Mouse (Mus musculus) heart, embryonic 13.5 days (tissue): ENCODE data around the gene Nostrin. TPM values are rescaled to one million over a fixed set of nuclear protein-coding genes. Genes with fewer than 3 reads are reported as not detected.

Experiments used
- ATAC-seq: fragments of 200-750 bp; cut with Nextera tagmentation; 2 replicates; pipeline ENCODE4 v1.8.0; 2017; ENCODE audit warnings: moderate TSS enrichment; ENCODE audit not compliant: insufficient number of reproducible peaks, low FRiP score, low TSS enrichment; ENCODE audit errors: extremely low read depth
- H3K27ac ChIP-seq: fragments of 300-500 bp; sonication (generic); replicated peaks from 2 replicates; pipeline ENCODE4 v1.5.1; 2015; ENCODE audit warnings: moderate library complexity, mild to moderate bottlenecking, inconsistent platforms
- H3K27me3 ChIP-seq: fragments of 300-500 bp; sonication (generic); replicated peaks from 2 replicates; pipeline ENCODE4 v1.6.1; 2015; ENCODE audit warnings: mild to moderate bottlenecking, inconsistent platforms
- H3K36me3 ChIP-seq: fragments of 300-500 bp; sonication (generic); 2 replicates; pipeline ENCODE4 v1.6.1; 2015; ENCODE audit warnings: mild to moderate bottlenecking, inconsistent platforms
- H3K4me1 ChIP-seq: fragments of 300-500 bp; sonication (generic); 2 replicates; pipeline ENCODE4 v1.6.1; 2015; ENCODE audit warnings: inconsistent platforms
- H3K4me2 ChIP-seq: fragments of 300-500 bp; sonication (generic); 2 replicates; pipeline ENCODE4 v1.6.1; 2015; ENCODE audit warnings: inconsistent platforms, mild to moderate bottlenecking, moderate library complexity
- H3K4me3 ChIP-seq: fragments of 300-500 bp; sonication (generic); 2 replicates; pipeline ENCODE4 v1.5.1; 2015; ENCODE audit warnings: moderate library complexity, mild to moderate bottlenecking, inconsistent platforms
- H3K9ac ChIP-seq: fragments of 300-500 bp; sonication (generic); 2 replicates; pipeline ENCODE4 v1.6.1; 2015; ENCODE audit warnings: inconsistent platforms, mild to moderate bottlenecking, moderate library complexity
- H3K9me3 ChIP-seq: fragments of 300-500 bp; sonication (generic); 2 replicates; pipeline ENCODE4 v1.6.1; 2016; ENCODE audit warnings: inconsistent platforms
- WGBS: fragments of 180-500 bp; shearing (Covaris S2); methylation state at CpG from one replicate; pipeline ENCODE4 v1.1.7; 2015; ENCODE audit warnings: mixed read lengths; 5-methylcytosine and 5-hydroxymethylcytosine counted together
- polyA plus RNA-seq: library from polyadenylated mRNA; unstranded; fragments of >200 nt; fragmentation: Nextera tagmentation; extraction: Ambion mirVana; gene quantifications from 2 replicates; pipeline ENCODE4 v1.2.1, GENCODE M21; 2015

Gene Nostrin
- polyA plus RNA-seq, 1 experiment from 2014 or later = 2.9 TPM

DNA sequence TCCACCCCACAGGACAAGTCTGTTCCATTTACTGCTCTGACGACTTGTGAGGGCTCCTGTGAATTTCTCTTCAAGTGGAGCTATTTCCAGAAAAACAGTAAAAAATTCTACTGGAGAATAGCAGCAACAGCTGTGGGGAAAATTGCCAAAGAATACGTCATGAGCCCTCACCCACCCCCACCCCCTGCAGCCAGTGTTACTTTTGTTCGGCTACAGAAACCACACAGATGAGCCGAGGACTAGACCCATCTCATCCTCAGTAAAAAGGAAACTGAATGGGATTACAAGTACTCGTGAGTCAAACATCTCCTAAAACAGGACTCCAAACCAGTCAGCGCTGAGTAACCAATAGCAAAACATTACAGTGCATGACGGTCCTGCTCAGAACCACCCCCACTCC, 25.9 kb upstream of the Nostrin start:
- Histone ChIP-seq H3K9ac (no peak overlapping the region), H3K36me3 (peaks cover 9% of the 10 kb centered on the region), H3K9me3 (no peaks in the 10 kb centered on the region), H3K4me1 (peaks cover 11% of the 10 kb centered on the region), H3K27ac (no peak overlapping the region), H3K4me2 (no peak overlapping the region), H3K4me3 (no peak overlapping the region), H3K27me3 (no peaks in the 10 kb centered on the region)
- 60% methylated on average over 7 of the region's 7 CpGs for WGBS
- no peak for ATAC-seq

DNA sequence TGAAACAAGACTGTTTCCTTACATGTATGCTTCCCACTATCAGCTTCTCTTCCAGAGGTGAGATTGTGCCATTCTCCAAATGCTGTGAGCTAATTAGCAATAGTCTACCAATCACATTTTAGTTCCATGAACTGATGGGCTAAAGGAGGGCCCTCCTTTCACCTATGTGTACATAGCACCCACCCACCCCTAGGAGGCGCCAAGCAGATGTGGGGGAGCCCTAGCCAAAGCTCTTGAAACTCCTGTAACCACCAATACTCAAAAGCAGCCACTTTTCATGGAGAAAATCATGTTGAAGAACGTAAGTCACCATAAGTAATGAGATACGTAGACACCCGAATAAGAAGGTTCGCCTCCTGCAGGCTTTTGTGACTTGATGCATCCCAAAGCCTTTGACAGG, 23.0 kb upstream of the Nostrin start:
- whole genome bisulfite sequencing = 87% methylated on average over 5 of the region's 5 CpGs
- no peak overlapping the region for H3K4me3 ChIP-seq

DNA sequence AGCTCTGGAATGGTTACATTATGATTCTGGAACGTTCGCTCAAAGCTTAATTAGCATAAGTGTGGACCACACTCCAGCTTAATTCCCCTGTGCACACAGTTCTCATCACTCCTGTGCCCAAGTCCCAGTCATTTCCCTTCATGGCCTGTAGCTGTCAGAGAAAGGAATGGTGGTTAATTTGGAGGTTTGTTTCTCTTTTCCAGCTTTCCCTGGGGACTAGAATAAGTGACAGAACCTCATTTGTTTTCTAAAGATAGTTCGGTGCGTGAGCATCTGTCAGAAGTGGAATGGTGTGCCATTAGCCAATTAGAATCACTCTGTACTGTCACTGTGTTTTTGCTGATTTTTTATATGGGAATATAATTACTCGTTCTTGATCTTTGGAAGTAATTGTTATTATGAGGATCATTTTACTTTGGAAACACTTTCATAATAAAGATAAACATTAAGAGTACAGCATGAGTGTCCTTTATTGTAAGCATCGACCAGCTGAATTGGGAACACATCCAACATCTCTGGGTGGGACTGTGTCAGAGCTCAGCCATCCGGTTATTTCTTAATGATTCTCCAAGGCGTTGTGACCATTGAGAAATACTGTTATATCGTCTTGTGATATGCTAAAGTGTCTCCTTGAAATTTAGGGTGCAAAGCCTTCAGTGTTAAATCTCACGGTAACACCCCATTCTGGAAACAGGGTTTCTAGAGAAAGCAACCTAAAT, 21.6 kb upstream of the Nostrin start:
- Histone ChIP-seq H3K36me3 (peaks cover 15% of the 10 kb centered on the region), H3K27ac (no peak overlapping the region), H3K4me2 (no peak overlapping the region), H3K27me3 (no peaks in the 10 kb centered on the region), H3K4me1 (peaks cover 7% of the 10 kb centered on the region), H3K9me3 (peaks cover 5% of the 10 kb centered on the region; the same call in 1 of the 2 replicates), H3K9ac (no peak overlapping the region), H3K4me3 (no peak overlapping the region)
- no peak for ATAC-seq
- WGBS = 70% methylated on average over 10 of the region's 10 CpGs

More for the DNA sequence above, 23.0 kb upstream of the Nostrin start:
- peaks cover 7% of the 10 kb centered on the region for H3K4me1 ChIP-seq
- no peak overlapping the region for H3K4me2 ChIP-seq
- ATAC-seq = no peak
- no peak overlapping the region for H3K9ac ChIP-seq
- peaks cover 18% of the 10 kb centered on the region for H3K36me3 ChIP-seq
- no peaks in the 10 kb centered on the region for H3K27me3 ChIP-seq
- H3K27ac ChIP-seq = no peak overlapping the region
- peaks cover 5% of the 10 kb centered on the region; the same call in 1 of the 2 replicates for H3K9me3 ChIP-seq

DNA sequence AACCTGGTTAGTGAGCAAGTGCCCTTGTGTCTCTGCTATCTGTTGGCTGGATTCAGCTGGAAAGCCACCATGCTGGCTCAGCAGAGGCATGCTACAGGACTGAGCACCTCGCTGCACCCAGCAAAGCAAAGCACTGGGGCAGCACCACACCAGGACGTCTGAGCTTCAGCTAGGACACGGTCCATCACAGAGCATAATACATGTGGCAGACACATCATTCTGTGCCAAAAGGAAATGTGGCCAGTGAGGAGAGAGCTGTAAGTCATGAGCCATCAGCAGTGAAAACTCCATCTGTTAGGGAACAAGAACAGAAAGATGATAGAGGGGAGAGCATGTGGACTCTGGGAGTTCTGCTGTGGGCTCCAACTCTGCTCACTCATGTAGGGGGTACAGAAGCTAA, 19.7 kb upstream of the Nostrin start:
- no peaks in the 10 kb centered on the region for H3K4me1 ChIP-seq
- H3K4me3 ChIP-seq = no peak overlapping the region
- no peak overlapping the region for H3K4me2 ChIP-seq
- H3K9ac ChIP-seq = no peak overlapping the region
- ATAC-seq = no peak
- 83% methylated on average over 3 of the region's 3 CpGs for WGBS
- peaks cover 15% of the 10 kb centered on the region for H3K36me3 ChIP-seq
- H3K9me3 ChIP-seq = peaks cover 5% of the 10 kb centered on the region; the same call in 1 of the 2 replicates
- H3K27me3 ChIP-seq = no peaks in the 10 kb centered on the region
- H3K27ac ChIP-seq = no peak overlapping the region

DNA sequence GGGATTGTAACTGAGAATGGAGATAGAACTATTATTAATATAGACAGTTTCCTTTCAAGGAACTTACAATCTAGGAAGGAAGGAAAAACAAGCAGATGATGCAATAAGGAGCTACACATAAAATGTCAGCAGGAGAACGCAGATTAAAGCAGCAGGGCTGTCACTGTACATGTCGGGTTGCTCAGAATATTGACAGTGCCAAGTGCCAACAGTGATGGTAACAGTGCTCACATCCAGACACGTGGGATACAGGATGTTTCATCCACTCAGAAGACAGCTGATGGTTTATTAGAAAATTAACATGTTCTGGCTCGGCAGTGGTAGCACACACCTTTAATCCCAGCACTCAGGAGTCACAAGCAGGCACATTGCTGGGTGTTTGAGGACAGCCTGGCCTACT, 18.8 kb upstream of the Nostrin start:
- no peaks in the 10 kb centered on the region for H3K4me1 ChIP-seq
- H3K9me3 ChIP-seq = peaks cover 5% of the 10 kb centered on the region; the same call in 1 of the 2 replicates
- H3K9ac ChIP-seq = no peak overlapping the region
- peaks cover 15% of the 10 kb centered on the region for H3K36me3 ChIP-seq
- no peak overlapping the region for H3K4me2 ChIP-seq
- ATAC-seq = no peak
- no peak overlapping the region for H3K27ac ChIP-seq
- WGBS = 65% methylated on average over 4 of the region's 4 CpGs
- H3K27me3 ChIP-seq = no peaks in the 10 kb centered on the region
- no peak overlapping the region for H3K4me3 ChIP-seq

DNA sequence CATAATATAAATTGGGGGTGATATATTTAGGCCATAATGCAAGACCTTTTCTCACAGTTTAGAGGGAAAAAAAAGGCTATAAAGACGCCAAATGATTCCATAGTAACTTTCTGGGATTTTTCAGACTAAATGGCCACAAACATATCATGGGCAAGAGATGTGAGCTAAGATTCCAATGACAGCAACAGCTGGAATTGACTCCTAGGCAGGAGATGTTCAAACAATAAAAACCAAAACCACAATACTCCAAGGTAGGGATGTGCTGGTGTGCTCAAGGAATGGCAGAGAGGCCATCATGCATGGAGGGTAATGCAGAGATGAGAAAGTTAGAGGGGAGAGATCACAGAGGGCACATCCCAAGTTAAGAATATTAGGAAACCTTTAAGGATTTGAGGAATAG, 16.6 kb upstream of the Nostrin start:
- H3K4me1 ChIP-seq = peaks cover 12% of the 10 kb centered on the region
- H3K36me3 ChIP-seq = peaks cover 15% of the 10 kb centered on the region
- H3K4me3 ChIP-seq = no peak overlapping the region
- WGBS = 71% methylated on average over 1 of the region's 1 CpGs
- H3K27ac ChIP-seq = no peak overlapping the region
- no peak for ATAC-seq
- no peak overlapping the region for H3K9ac ChIP-seq
- peaks cover 5% of the 10 kb centered on the region; the same call in 1 of the 2 replicates for H3K9me3 ChIP-seq
- H3K27me3 ChIP-seq = no peaks in the 10 kb centered on the region
- no peak overlapping the region for H3K4me2 ChIP-seq

DNA sequence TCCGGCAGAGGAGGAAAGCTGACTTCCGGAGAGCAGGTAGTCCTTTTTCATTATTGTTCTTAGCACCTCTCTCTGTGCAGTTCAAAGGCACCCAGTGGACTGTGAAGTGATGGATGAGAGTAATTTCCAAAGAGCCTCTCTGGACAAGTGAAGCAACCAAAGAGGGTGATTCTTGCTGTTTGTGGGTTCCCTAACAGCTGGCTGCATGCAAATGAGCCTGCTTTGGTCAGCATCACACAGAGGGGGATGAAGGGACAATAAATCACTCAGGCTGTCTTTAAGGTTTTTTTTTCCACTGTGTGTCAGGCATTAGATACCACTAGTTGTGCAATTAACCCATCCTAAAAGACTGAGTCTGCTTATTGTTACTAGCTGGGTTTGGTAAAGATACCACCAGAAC, 15.9 kb upstream of the Nostrin start:
- Histone ChIP-seq H3K27ac (no peak overlapping the region), H3K9me3 (peaks cover 5% of the 10 kb centered on the region; the same call in 1 of the 2 replicates), H3K36me3 (peaks cover 9% of the 10 kb centered on the region), H3K9ac (no peak overlapping the region), H3K4me1 (peaks cover 12% of the 10 kb centered on the region), H3K4me3 (no peak overlapping the region), H3K4me2 (no peak overlapping the region), H3K27me3 (no peaks in the 10 kb centered on the region)
- no peak for ATAC-seq
- 70% methylated on average over 2 of the region's 2 CpGs for WGBS

DNA sequence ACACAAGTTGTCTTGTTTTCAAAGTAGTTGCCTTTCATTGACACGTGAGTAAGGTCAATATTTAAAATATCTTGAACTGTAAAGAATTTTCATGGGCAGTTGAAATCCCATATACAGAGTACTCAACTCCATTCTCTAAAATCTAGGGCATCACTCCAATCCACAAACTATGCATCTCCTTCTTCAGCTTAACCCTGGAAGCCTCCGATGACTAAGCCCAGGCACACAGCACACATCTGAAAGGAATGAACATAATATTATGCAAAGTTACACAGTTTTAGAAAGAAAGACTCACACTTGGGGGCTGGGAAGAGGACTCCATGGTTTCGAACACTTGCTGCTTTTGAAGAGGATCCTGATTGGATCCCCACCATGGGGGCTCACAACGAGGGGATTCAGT, 13.9 kb upstream of the Nostrin start:
- Histone ChIP-seq H3K9ac (no peak overlapping the region), H3K27ac (no peak overlapping the region), H3K4me1 (peaks cover 12% of the 10 kb centered on the region), H3K27me3 (no peaks in the 10 kb centered on the region), H3K4me3 (no peak overlapping the region), H3K36me3 (no peaks in the 10 kb centered on the region), H3K4me2 (no peak overlapping the region), H3K9me3 (no peaks in the 10 kb centered on the region)
- 79% methylated on average over 4 of the region's 4 CpGs for WGBS
- ATAC-seq = no peak

DNA sequence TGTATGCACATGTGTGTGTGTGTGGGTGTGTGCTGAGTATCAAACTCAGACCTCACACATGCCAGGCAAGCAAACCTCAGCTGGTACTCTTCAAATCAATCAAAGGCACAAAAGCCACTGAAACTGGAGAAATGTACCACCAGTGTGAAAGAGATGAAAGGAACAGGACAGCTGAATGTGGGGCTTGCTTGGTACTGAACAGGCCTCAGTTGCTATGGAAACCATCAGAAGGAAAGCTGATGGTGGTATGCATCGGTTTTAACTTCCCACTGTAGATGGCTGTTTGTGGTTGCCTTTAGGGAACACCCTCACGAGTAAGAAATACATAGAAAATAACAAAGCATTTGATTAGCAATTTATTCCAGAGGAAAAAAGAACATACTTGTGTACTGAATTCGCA, 10.2 kb upstream of the Nostrin start:
- H3K9me3 ChIP-seq = no peaks in the 10 kb centered on the region
- no peaks in the 10 kb centered on the region for H3K36me3 ChIP-seq
- ATAC-seq = no peak
- H3K4me2 ChIP-seq = no peak overlapping the region
- no peak overlapping the region for H3K4me3 ChIP-seq
- no peak overlapping the region for H3K9ac ChIP-seq
- 69% methylated on average over 3 of the region's 3 CpGs for WGBS
- H3K27me3 ChIP-seq = no peaks in the 10 kb centered on the region
- no peak overlapping the region for H3K27ac ChIP-seq
- peaks cover 27% of the 10 kb centered on the region for H3K4me1 ChIP-seq

DNA sequence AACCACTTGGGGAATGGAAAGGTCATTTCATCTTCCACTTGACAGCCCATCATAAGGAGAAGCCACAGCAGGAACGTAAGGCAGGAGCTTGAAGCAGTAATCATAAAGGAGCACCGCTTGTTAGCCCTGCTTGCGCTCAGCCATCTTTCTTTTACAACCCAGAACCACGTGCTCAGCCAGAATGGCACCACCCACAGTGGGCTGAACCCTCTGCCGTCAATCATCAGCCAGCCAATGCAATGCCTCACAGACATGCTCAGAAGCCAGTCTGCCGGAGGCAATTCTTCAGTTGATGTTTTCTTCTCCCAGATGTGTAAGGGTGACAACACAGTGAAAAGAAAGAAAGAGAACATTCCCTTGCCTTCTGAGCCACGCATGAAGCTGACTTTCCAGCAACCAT, 7.3 kb upstream of the Nostrin start:
- WGBS = 80% methylated on average over 7 of the region's 7 CpGs
- H3K4me2 ChIP-seq = no peak overlapping the region
- H3K4me1 ChIP-seq = peaks cover 18% of the 10 kb centered on the region
- H3K27me3 ChIP-seq = no peaks in the 10 kb centered on the region
- H3K4me3 ChIP-seq = no peak overlapping the region
- no peaks in the 10 kb centered on the region for H3K9me3 ChIP-seq
- H3K27ac ChIP-seq = no peak overlapping the region
- H3K9ac ChIP-seq = no peak overlapping the region
- no peak for ATAC-seq
- H3K36me3 ChIP-seq = no peaks in the 10 kb centered on the region

DNA sequence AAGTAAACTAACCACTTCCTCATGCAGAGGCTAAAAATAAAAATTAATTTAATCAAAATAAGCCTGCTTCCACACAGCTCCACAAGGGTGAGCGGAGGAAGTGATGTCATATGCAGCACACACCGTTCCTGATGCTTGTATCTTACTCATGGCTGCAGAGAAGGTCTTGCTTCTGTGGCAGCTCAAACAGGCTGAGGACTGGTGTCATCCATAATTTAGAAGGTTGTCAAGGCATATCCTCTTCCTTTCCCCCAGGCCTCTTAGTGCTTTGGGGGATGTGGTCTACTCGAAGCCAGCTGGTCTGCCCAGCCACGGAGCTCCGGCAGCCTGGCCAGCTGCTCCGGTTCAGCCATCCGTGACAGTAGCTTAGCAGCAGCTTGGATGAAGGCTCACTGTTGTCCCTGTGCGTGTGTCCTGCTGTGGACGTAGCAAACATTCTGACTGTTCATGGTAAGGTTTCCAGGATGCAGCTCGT, 6.6 kb upstream of the Nostrin start:
- H3K4me3 ChIP-seq = no peak overlapping the region
- no peaks in the 10 kb centered on the region for H3K36me3 ChIP-seq
- H3K4me2 ChIP-seq = peak overlapping the region; percentile 22; the same call in 1 of the 2 replicates
- ATAC-seq = no peak
- no peak overlapping the region for H3K9ac ChIP-seq
- peak overlapping the region; percentile 56 for H3K27ac ChIP-seq
- WGBS = 65% methylated on average over 10 of the region's 10 CpGs
- peaks cover 15% of the 10 kb centered on the region for H3K4me1 ChIP-seq
- H3K9me3 ChIP-seq = no peaks in the 10 kb centered on the region
- no peaks in the 10 kb centered on the region for H3K27me3 ChIP-seq
